Mouse (Mus musculus): ENCODE data around the gene Akap13. TPM values are rescaled to one million over a fixed set of nuclear protein-coding genes. Genes with fewer than 3 reads are reported as not detected.

Gene Akap13
- total RNA-seq, 2 experiments from 2014 or later, result 22.5 to 29.6 TPM

- DNase-seq (ENCODE audit: low spot score in 2 of 2), result peak in 1 of 2 experiments; percentile 12
- intact Hi-C loops (cut with DNase I), result no loop called here
Measured at GRCm38 (mm10) chr7:75686046-75686826, 230.9 kb downstream of the Akap13 start.

- no peak for DNase-seq (ENCODE audit: low spot score in 2 of 2)
Measured at GRCm38 (mm10) chr7:75686827-75687164, 231.5 kb downstream of the Akap13 start.

DNA sequence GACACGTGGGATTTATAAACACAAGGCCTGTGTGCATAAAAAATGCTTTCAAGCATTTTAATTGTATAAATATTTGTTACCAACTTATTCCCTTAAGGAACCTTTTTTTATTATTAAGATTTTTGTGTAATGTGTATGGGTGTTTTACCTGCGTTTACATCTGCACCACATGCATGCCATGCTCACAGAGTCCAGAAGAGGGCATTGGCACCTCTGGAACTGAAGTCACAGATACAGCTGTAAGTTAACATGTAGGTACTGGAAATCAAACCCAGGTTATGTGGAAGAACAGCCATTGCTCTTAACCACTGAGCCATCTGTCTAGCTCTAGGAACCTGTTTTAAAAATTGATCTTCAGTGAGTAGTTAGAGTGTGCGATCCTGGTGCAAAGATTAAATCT is 232.8 kb downstream of the Akap13 start:
- DNase-seq (ENCODE audit: low spot score in 2 of 2), result no peak
- intact Hi-C loops (cut with DNase I), result no loop called here

More at GRCm38 (mm10) chr7:75686827-75687164, 231.5 kb downstream of the Akap13 start:
- intact Hi-C loops (cut with DNase I), result no loop called here

GRCm38 (mm10) chr7:75694777-75695176 is 239.4 kb downstream of the Akap13 start:
- no peak for DNase-seq (ENCODE audit: low spot score in 2 of 2)

GRCm38 (mm10) chr7:75699836-75700235 is 244.5 kb downstream of the Akap13 start:
- no peak for DNase-seq (ENCODE audit: low spot score in 2 of 2)
- intact Hi-C loops (cut with DNase I), result no loop called here

More at GRCm38 (mm10) chr7:75694777-75695176, 239.4 kb downstream of the Akap13 start:
- intact Hi-C loops (cut with DNase I), result no loop called here

- intact Hi-C loops (cut with DNase I), result no loop called here
- no peak for DNase-seq (ENCODE audit: low spot score in 2 of 2)
Measured at GRCm38 (mm10) chr7:75700771-75701345, 245.5 kb downstream of the Akap13 start.

GRCm38 (mm10) chr7:75701761-75702160 is 246.4 kb downstream of the Akap13 start:
- DNase-seq (ENCODE audit: low spot score in 2 of 2), result no peak

GRCm38 (mm10) chr7:75702368-75702767 is 247.0 kb downstream of the Akap13 start:
- intact Hi-C loops (cut with DNase I), result no loop called here
- no peak for DNase-seq (ENCODE audit: low spot score in 2 of 2)

More at GRCm38 (mm10) chr7:75701761-75702160, 246.4 kb downstream of the Akap13 start:
- intact Hi-C loops (cut with DNase I), result no loop called here

GRCm38 (mm10) chr7:75702966-75703645 is 247.8 kb downstream of the Akap13 start:
- DNase-seq (ENCODE audit: low spot score in 2 of 2), result no peak

GRCm38 (mm10) chr7:75704862-75705261 is 249.5 kb downstream of the Akap13 start:
- DNase-seq (ENCODE audit: low spot score in 2 of 2), result no peak
- intact Hi-C loops (cut with DNase I), result no loop called here

More at GRCm38 (mm10) chr7:75702966-75703645, 247.8 kb downstream of the Akap13 start:
- intact Hi-C loops (cut with DNase I), result no loop called here

- intact Hi-C loops (cut with DNase I), result loop anchor here (10.0 kb wide), 1 partner anchor 315 kb away; no protein-coding TSS in a partner anchor
- DNase-seq (ENCODE audit: low spot score in 2 of 2), result no peak
Measured at GRCm38 (mm10) chr7:75709936-75710335, 254.6 kb downstream of the Akap13 start.

DNA sequence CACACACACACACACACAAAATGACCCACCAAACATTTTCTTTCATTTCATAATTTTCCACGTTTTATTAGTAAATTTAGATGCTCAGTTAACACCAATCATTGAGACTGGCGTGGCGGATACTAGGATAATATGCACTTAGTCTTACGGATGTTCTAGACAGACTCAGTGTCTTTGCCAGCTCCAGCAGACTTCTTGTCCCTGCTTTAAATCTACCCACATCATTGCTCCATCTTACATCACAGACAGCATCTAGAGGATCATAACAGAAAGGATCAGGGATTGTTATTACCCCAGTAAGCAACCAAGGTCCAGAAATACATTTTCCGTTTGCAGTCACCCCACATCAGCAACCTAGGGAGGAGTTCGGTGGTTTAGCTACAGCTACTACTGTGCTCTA is 255.6 kb downstream of the Akap13 start:
- intact Hi-C loops (cut with DNase I), result loop anchor here (10.0 kb wide), 1 partner anchor 316 kb away; no protein-coding TSS in a partner anchor
- DNase-seq (ENCODE audit: low spot score in 2 of 2), result no peak

GRCm38 (mm10) chr7:75711436-75711835 is 256.1 kb downstream of the Akap13 start:
- no peak for DNase-seq (ENCODE audit: low spot score in 2 of 2)
- intact Hi-C loops (cut with DNase I), result loop anchor here (10.0 kb wide), 1 partner anchor 317 kb away; no protein-coding TSS in a partner anchor

- no peak for DNase-seq (ENCODE audit: low spot score in 2 of 2)
- intact Hi-C loops (cut with DNase I), result loop anchor here (10.0 kb wide), 1 partner anchor 318 kb away; no protein-coding TSS in a partner anchor
Measured at GRCm38 (mm10) chr7:75712808-75713207, 257.5 kb downstream of the Akap13 start.

- intact Hi-C loops (cut with DNase I), result loop anchor here (10.0 kb wide), 1 partner anchor 319 kb away; no protein-coding TSS in a partner anchor
- no peak for DNase-seq (ENCODE audit: low spot score in 2 of 2)
Measured at GRCm38 (mm10) chr7:75713959-75714358, 258.6 kb downstream of the Akap13 start.

- intact Hi-C loops (cut with DNase I), result loop anchor here (10.0 kb wide), 1 partner anchor 320 kb away; no protein-coding TSS in a partner anchor
- no peak for DNase-seq (ENCODE audit: low spot score in 2 of 2)
Measured at GRCm38 (mm10) chr7:75715026-75715425, 259.7 kb downstream of the Akap13 start.

- intact Hi-C loops (cut with DNase I), result loop anchor here (10.0 kb wide), 1 partner anchor 321 kb away; no protein-coding TSS in a partner anchor
- DNase-seq (ENCODE audit: low spot score in 2 of 2), result no peak
Measured at GRCm38 (mm10) chr7:75715939-75716338, 260.6 kb downstream of the Akap13 start.

GRCm38 (mm10) chr7:75717349-75717748 is 262.0 kb downstream of the Akap13 start:
- DNase-seq (ENCODE audit: low spot score in 2 of 2), result no peak
- intact Hi-C loops (cut with DNase I), result loop anchor here (10.0 kb wide), 1 partner anchor 323 kb away; no protein-coding TSS in a partner anchor

DNA sequence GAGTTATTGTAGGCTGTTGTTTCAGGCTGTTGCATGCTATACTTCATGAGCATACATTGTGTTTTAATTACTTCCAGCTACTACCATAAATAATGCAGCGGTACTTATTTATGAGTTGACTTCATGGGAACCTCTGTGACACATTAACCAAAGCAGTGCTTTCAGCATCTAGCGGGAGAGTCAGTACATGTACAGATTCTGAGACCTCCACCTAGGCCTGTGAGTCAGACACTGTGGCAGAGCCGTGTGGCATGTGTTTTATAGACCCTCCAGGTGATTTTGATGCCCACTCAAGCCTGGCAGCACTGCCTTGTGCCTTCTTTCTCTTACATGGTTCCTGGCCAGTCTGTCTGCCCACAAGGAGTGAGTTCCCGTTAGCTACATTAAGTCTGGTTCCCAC is 266.0 kb downstream of the Akap13 start:
- DNase-seq (ENCODE audit: low spot score in 2 of 2), result no peak
- intact Hi-C loops (cut with DNase I), result no loop called here

GRCm38 (mm10) chr7:75724012-75724411 is 268.7 kb downstream of the Akap13 start:
- intact Hi-C loops (cut with DNase I), result no loop called here
- DNase-seq (ENCODE audit: low spot score in 2 of 2), result no peak

Measured in left cerebral cortex, postnatal 14 days (tissue).